Mouse (Mus musculus): ENCODE data around the gene Adam1b. TPM values are rescaled to one million over a fixed set of nuclear protein-coding genes. Genes with fewer than 3 reads are reported as not detected.
"Not testable (repeated sequence)": the region's sequence is repeated elsewhere in the genome, so short reads cannot be mapped to it uniquely, and the experiment has no call there.

Gene Adam1b
- polyA plus RNA-seq, 1 experiment from 2014 or later: 0.16 TPM

GRCm38 (mm10) chr5:121518983-121519382 lies 15.7 kb upstream of the Adam1b start:
- peaks cover 38% of the 10 kb centered on the region for H3K36me3 ChIP-seq (ENCODE audit: control insufficient read depth, insufficient read depth, low read length)
- ATAC-seq (replicated peaks; ENCODE audit: low FRiP score, low TSS enrichment, low read depth): no peak

GRCm38 (mm10) chr5:121510009-121510408 lies 6.8 kb upstream of the Adam1b start:
- no peak overlapping the region for H3K4me3 ChIP-seq (ENCODE audit: low read depth, low read length)
- H3K9ac ChIP-seq (ENCODE audit: low read length): no peak overlapping the region
- H3K4me2 ChIP-seq (ENCODE audit: low read length): no peak overlapping the region
- DNase-seq (ENCODE audit: low spot score) (no peak), ATAC-seq (replicated peaks; ENCODE audit: low FRiP score, low TSS enrichment, low read depth) (no peak)
- no peaks in the 10 kb centered on the region for H3K9me3 ChIP-seq (ENCODE audit: control insufficient read depth, low read length)
- WGBS: 71% methylated on average over 7 of the region's 7 CpGs
- no peaks in the 10 kb centered on the region for H3K27me3 ChIP-seq (replicated peaks; ENCODE audit: control insufficient read depth, insufficient read depth, low read length)
- H3K4me1 ChIP-seq (replicated peaks; ENCODE audit: control insufficient read depth, insufficient read depth, low read length): no peaks in the 10 kb centered on the region
- H3K36me3 ChIP-seq (ENCODE audit: control insufficient read depth, insufficient read depth, low read length): no peaks in the 10 kb centered on the region
- H3K27ac ChIP-seq (ENCODE audit: low read depth): no peak overlapping the region

More at GRCm38 (mm10) chr5:121518983-121519382, 15.7 kb upstream of the Adam1b start:
- no peaks in the 10 kb centered on the region for H3K4me1 ChIP-seq (replicated peaks; ENCODE audit: control insufficient read depth, insufficient read depth, low read length)
- DNase-seq (ENCODE audit: low spot score): no peak
- H3K27ac ChIP-seq (ENCODE audit: low read depth): no peak overlapping the region
- H3K4me2 ChIP-seq (ENCODE audit: low read length): no peak overlapping the region
- no peak overlapping the region for H3K9ac ChIP-seq (ENCODE audit: low read length)
- H3K27me3 ChIP-seq (replicated peaks; ENCODE audit: control insufficient read depth, insufficient read depth, low read length): no peaks in the 10 kb centered on the region
- H3K9me3 ChIP-seq (ENCODE audit: control insufficient read depth, low read length): no peaks in the 10 kb centered on the region
- 92% methylated on average over 9 of the region's 9 CpGs for WGBS
- no peak overlapping the region for H3K4me3 ChIP-seq (ENCODE audit: low read depth, low read length)

- Histone ChIP-seq H3K9me3 (ENCODE audit: control insufficient read depth, low read length) (no peaks in the 10 kb centered on the region), H3K36me3 (ENCODE audit: control insufficient read depth, insufficient read depth, low read length) (no peaks in the 10 kb centered on the region), H3K4me3 (ENCODE audit: low read depth, low read length) (no peak overlapping the region), H3K27ac (ENCODE audit: low read depth) (no peak overlapping the region), H3K4me1 (replicated peaks; ENCODE audit: control insufficient read depth, insufficient read depth, low read length) (no peaks in the 10 kb centered on the region), H3K4me2 (ENCODE audit: low read length) (no peak overlapping the region), H3K9ac (ENCODE audit: low read length) (no peak overlapping the region), H3K27me3 (replicated peaks; ENCODE audit: control insufficient read depth, insufficient read depth, low read length) (no peaks in the 10 kb centered on the region)
- DNase-seq (ENCODE audit: low spot score): no peak
- no peak for ATAC-seq (replicated peaks; ENCODE audit: low FRiP score, low TSS enrichment, low read depth)
- 97% methylated on average over 1 of the region's 1 CpGs for WGBS
These were observed 3.6 kb upstream of the Adam1b start for GRCm38 (mm10) chr5:121506846-121507245.

GRCm38 (mm10) chr5:121501424-121501996 lies 1.7 kb downstream of the Adam1b start:
- H3K4me1 ChIP-seq (replicated peaks; ENCODE audit: control insufficient read depth, insufficient read depth, low read length); H3K4me2 ChIP-seq (ENCODE audit: low read length); H3K27me3 ChIP-seq (replicated peaks; ENCODE audit: control insufficient read depth, insufficient read depth, low read length); H3K4me3 ChIP-seq (ENCODE audit: low read depth, low read length); ATAC-seq (replicated peaks; ENCODE audit: low FRiP score, low TSS enrichment, low read depth); DNase-seq (ENCODE audit: low spot score); H3K36me3 ChIP-seq (ENCODE audit: control insufficient read depth, insufficient read depth, low read length); H3K9ac ChIP-seq (ENCODE audit: low read length); H3K27ac ChIP-seq (ENCODE audit: low read depth); H3K9me3 ChIP-seq (ENCODE audit: control insufficient read depth, low read length): not testable (repeated sequence)
- WGBS: 59% methylated on average over 11 of the region's 17 CpGs

- H3K9me3 ChIP-seq (ENCODE audit: control insufficient read depth, low read length): no peaks in the 10 kb centered on the region
- 47% methylated on average over 7 of the region's 7 CpGs for WGBS
- no peak overlapping the region for H3K4me3 ChIP-seq (ENCODE audit: low read depth, low read length)
- H3K27me3 ChIP-seq (replicated peaks; ENCODE audit: control insufficient read depth, insufficient read depth, low read length): no peaks in the 10 kb centered on the region
- no peaks in the 10 kb centered on the region for H3K36me3 ChIP-seq (ENCODE audit: control insufficient read depth, insufficient read depth, low read length)
- ATAC-seq (replicated peaks; ENCODE audit: low FRiP score, low TSS enrichment, low read depth) (no peak), DNase-seq (ENCODE audit: low spot score) (no peak)
- H3K4me1 ChIP-seq (replicated peaks; ENCODE audit: control insufficient read depth, insufficient read depth, low read length): no peaks in the 10 kb centered on the region
- no peak overlapping the region for H3K9ac ChIP-seq (ENCODE audit: low read length)
- no peak overlapping the region for H3K4me2 ChIP-seq (ENCODE audit: low read length)
- no peak overlapping the region for H3K27ac ChIP-seq (ENCODE audit: low read depth)
These were observed 2.5 kb downstream of the Adam1b start for GRCm38 (mm10) chr5:121500719-121501118.

GRCm38 (mm10) chr5:121493305-121493704 lies 9.9 kb downstream of the Adam1b start:
- DNase-seq (ENCODE audit: low spot score) (no peak), ATAC-seq (replicated peaks; ENCODE audit: low FRiP score, low TSS enrichment, low read depth) (no peak)
- Histone ChIP-seq H3K4me1 (replicated peaks; ENCODE audit: control insufficient read depth, insufficient read depth, low read length) (no peaks in the 10 kb centered on the region), H3K9me3 (ENCODE audit: control insufficient read depth, low read length) (no peaks in the 10 kb centered on the region), H3K27me3 (replicated peaks; ENCODE audit: control insufficient read depth, insufficient read depth, low read length) (no peaks in the 10 kb centered on the region), H3K36me3 (ENCODE audit: control insufficient read depth, insufficient read depth, low read length) (no peaks in the 10 kb centered on the region), H3K9ac (ENCODE audit: low read length) (no peak overlapping the region), H3K4me3 (ENCODE audit: low read depth, low read length) (no peak overlapping the region), H3K4me2 (ENCODE audit: low read length) (no peak overlapping the region), H3K27ac (ENCODE audit: low read depth) (no peak overlapping the region)
- WGBS: 76% methylated on average over 8 of the region's 8 CpGs

- no peaks in the 10 kb centered on the region for H3K9me3 ChIP-seq (ENCODE audit: control insufficient read depth, low read length)
- H3K4me2 ChIP-seq (ENCODE audit: low read length): no peak overlapping the region
- H3K36me3 ChIP-seq (ENCODE audit: control insufficient read depth, insufficient read depth, low read length): no peaks in the 10 kb centered on the region
- no peak overlapping the region for H3K9ac ChIP-seq (ENCODE audit: low read length)
- no peaks in the 10 kb centered on the region for H3K4me1 ChIP-seq (replicated peaks; ENCODE audit: control insufficient read depth, insufficient read depth, low read length)
- no peak overlapping the region for H3K27ac ChIP-seq (ENCODE audit: low read depth)
- WGBS: 68% methylated on average over 5 of the region's 5 CpGs
- ATAC-seq (replicated peaks; ENCODE audit: low FRiP score, low TSS enrichment, low read depth) (no peak), DNase-seq (ENCODE audit: low spot score) (no peak)
- H3K4me3 ChIP-seq (ENCODE audit: low read depth, low read length): no peak overlapping the region
- H3K27me3 ChIP-seq (replicated peaks; ENCODE audit: control insufficient read depth, insufficient read depth, low read length): no peaks in the 10 kb centered on the region
These were observed 18.4 kb downstream of the Adam1b start for GRCm38 (mm10) chr5:121484801-121485200.

GRCm38 (mm10) chr5:121477680-121478079 lies 25.6 kb downstream of the Adam1b start:
- Histone ChIP-seq H3K9ac (ENCODE audit: low read length) (no peak overlapping the region), H3K4me1 (replicated peaks; ENCODE audit: control insufficient read depth, insufficient read depth, low read length) (no peaks in the 10 kb centered on the region), H3K4me3 (ENCODE audit: low read depth, low read length) (no peak overlapping the region), H3K36me3 (ENCODE audit: control insufficient read depth, insufficient read depth, low read length) (no peaks in the 10 kb centered on the region), H3K27ac (ENCODE audit: low read depth) (no peak overlapping the region), H3K9me3 (ENCODE audit: control insufficient read depth, low read length) (no peaks in the 10 kb centered on the region), H3K4me2 (ENCODE audit: low read length) (no peak overlapping the region), H3K27me3 (replicated peaks; ENCODE audit: control insufficient read depth, insufficient read depth, low read length) (no peaks in the 10 kb centered on the region)
- DNase-seq (ENCODE audit: low spot score) (no peak), ATAC-seq (replicated peaks; ENCODE audit: low FRiP score, low TSS enrichment, low read depth) (no peak)
- WGBS: 29% methylated on average over 3 of the region's 3 CpGs

- H3K36me3 ChIP-seq (ENCODE audit: control insufficient read depth, insufficient read depth, low read length): no peaks in the 10 kb centered on the region
- no peak for ATAC-seq (replicated peaks; ENCODE audit: low FRiP score, low TSS enrichment, low read depth)
- WGBS: 74% methylated on average over 1 of the region's 1 CpGs
- no peak overlapping the region for H3K4me3 ChIP-seq (ENCODE audit: low read depth, low read length)
- H3K9me3 ChIP-seq (ENCODE audit: control insufficient read depth, low read length): no peaks in the 10 kb centered on the region
- no peak overlapping the region for H3K4me2 ChIP-seq (ENCODE audit: low read length)
- H3K4me1 ChIP-seq (replicated peaks; ENCODE audit: control insufficient read depth, insufficient read depth, low read length): no peaks in the 10 kb centered on the region
- no peaks in the 10 kb centered on the region for H3K27me3 ChIP-seq (replicated peaks; ENCODE audit: control insufficient read depth, insufficient read depth, low read length)
- H3K27ac ChIP-seq (ENCODE audit: low read depth): no peak overlapping the region
- no peak overlapping the region for H3K9ac ChIP-seq (ENCODE audit: low read length)
- DNase-seq (ENCODE audit: low spot score): no peak
These were observed 27.2 kb downstream of the Adam1b start for GRCm38 (mm10) chr5:121476040-121476439.

Measured in intestine, embryonic 14.5 days (tissue).